ENCODE assay signal across 23 mouse cellular contexts in genomic region chr11:68171973-68172647, GRCm38 (mm10).
DNase-seq lines count a peak whose midpoint lies in the region; ATAC-seq lines count a peak whose summit lies in the region.
"Had no signal": no experiment of that assay in that cellular context is flagged by ENCODE, and none has a peak within 500 bp of the region (broad histone marks: within the 10 kb centered on the region; RNA-seq: fewer than 3 reads in every experiment).

No protein-coding gene starts in this region.

- no peak overlapping the region for H3K4me3 ChIP-seq in kidney, embryonic 15.5 days (replicated peaks)
- no peak overlapping the region for H3K4me3 ChIP-seq in lung, embryonic 16.5 days (ENCODE audit: low read length)
- H3K4me3 ChIP-seq: forebrain, embryonic 12.5 days; limb, embryonic 12.5 days; liver, embryonic 13.5 days; midbrain, embryonic 15.5 days; myocyte; neural tube, embryonic 15.5 days had no signal

- WGBS in kidney, embryonic 15.5 days: 77% methylated on average over 7 of the region's 7 CpGs
- WGBS in lung, embryonic 16.5 days: 66% methylated on average over 7 of the region's 7 CpGs

- peaks cover 14% of the 10 kb centered on the region for H3K4me1 ChIP-seq in kidney, embryonic 15.5 days
- H3K4me1 ChIP-seq in lung, embryonic 16.5 days (replicated peaks; ENCODE audit: control insufficient read depth, insufficient read depth, low read length): peaks cover 27% of the 10 kb centered on the region
- H3K4me1 ChIP-seq: midbrain, embryonic 15.5 days; neural tube, embryonic 15.5 days had no signal

- ATAC-seq in kidney, embryonic 15.5 days (replicated peaks; ENCODE audit: low FRiP score): no peak
- no peak for ATAC-seq in lung, embryonic 16.5 days (ENCODE audit: low read depth)
- ATAC-seq in frontal cortex, adult (ENCODE audit: low TSS enrichment): no peak
- ATAC-seq: hindbrain, embryonic 16.5 days; intestine, embryonic 16.5 days; midbrain, embryonic 15.5 days had no signal

- H3K9ac ChIP-seq in kidney, embryonic 15.5 days: no peak overlapping the region
- no peak overlapping the region for H3K9ac ChIP-seq in lung, embryonic 16.5 days (ENCODE audit: low read length)
- H3K9ac ChIP-seq: forebrain, embryonic 12.5 days; limb, embryonic 12.5 days; liver, embryonic 13.5 days; midbrain, embryonic 15.5 days; neural tube, embryonic 15.5 days had no signal

- no peaks in the 10 kb centered on the region for H3K27me3 ChIP-seq in kidney, embryonic 15.5 days
- H3K27me3 ChIP-seq in lung, embryonic 16.5 days (ENCODE audit: control insufficient read depth, insufficient read depth, low read depth, low read length): no peaks in the 10 kb centered on the region
- H3K27me3 ChIP-seq: forebrain, embryonic 12.5 days; limb, embryonic 12.5 days; liver, embryonic 13.5 days; midbrain, embryonic 15.5 days; neural tube, embryonic 15.5 days had no signal

- H3K9me3 ChIP-seq in kidney, embryonic 15.5 days (replicated peaks): no peaks in the 10 kb centered on the region
- no peaks in the 10 kb centered on the region for H3K9me3 ChIP-seq in lung, embryonic 16.5 days (ENCODE audit: control insufficient read depth, low read length)
- H3K9me3 ChIP-seq: forebrain, embryonic 12.5 days; G1E; limb, embryonic 12.5 days; liver, embryonic 13.5 days; midbrain, embryonic 15.5 days; neural tube, embryonic 15.5 days had no signal

- no peaks in the 10 kb centered on the region for H3K36me3 ChIP-seq in kidney, embryonic 15.5 days
- H3K36me3 ChIP-seq in lung, embryonic 16.5 days (ENCODE audit: control insufficient read depth, insufficient read depth, low read length): no peaks in the 10 kb centered on the region
- H3K36me3 ChIP-seq: forebrain, embryonic 12.5 days; limb, embryonic 12.5 days; liver, embryonic 13.5 days; midbrain, embryonic 15.5 days; neural tube, embryonic 15.5 days had no signal

- no peak overlapping the region for H3K4me2 ChIP-seq in kidney, embryonic 15.5 days
- H3K4me2 ChIP-seq in lung, embryonic 16.5 days (ENCODE audit: low read depth, low read length): no peak overlapping the region
- H3K4me2 ChIP-seq: forebrain, embryonic 12.5 days; limb, embryonic 12.5 days; liver, embryonic 13.5 days; midbrain, embryonic 15.5 days; neural tube, embryonic 15.5 days had no signal

- DNase-seq in adrenal gland, adult 8-10 months: peak; percentile 14
- no peak for DNase-seq in adrenal gland, adult 18-20 months (ENCODE audit: low spot score in 2 of 2)
- DNase-seq in kidney, adult 11 months: peak; percentile 44
- DNase-seq in lung, postnatal 25 days (ENCODE audit: low spot score): no peak
- peak; percentile 69 for DNase-seq in adrenal gland, postnatal 14 days
- DNase-seq: cerebellum, adult 8-10 months; gastrocnemius, postnatal 25 days; heart, postnatal 36 days; liver, embryonic 13.5 days; lung, postnatal 36 days; spleen, adult 18-20 months; thymus, adult 18-20 months had no signal

- H3K27ac ChIP-seq in kidney, embryonic 15.5 days: no peak overlapping the region
- H3K27ac ChIP-seq in lung, embryonic 16.5 days (ENCODE audit: low read length): peak overlapping the region; percentile 76
- H3K27ac ChIP-seq: forebrain, embryonic 12.5 days; limb, embryonic 12.5 days; liver, embryonic 13.5 days; midbrain, embryonic 15.5 days; neural tube, embryonic 15.5 days had no signal

Comparison
In these comparisons a context has a peak if more than half of its experiments do, and no peak if none do; other contexts are left out.
1. DNase-seq: peak in adrenal gland, adult 8-10 months (single experiment), kidney, adult 11 months (single experiment) and adrenal gland, postnatal 14 days (single experiment); none in adrenal gland, adult 18-20 months (0 of 2) and lung, postnatal 25 days (single experiment).